Mouse (Mus musculus): ENCODE measurements around the gene Igsf10. TPM values are rescaled to one million over a fixed set of nuclear protein-coding genes. Genes with fewer than 3 reads are reported as not detected.
"Not testable (repeated sequence)": the region's sequence is repeated elsewhere in the genome, so short reads cannot be mapped to it uniquely, and the experiment has no call there.

Igsf10 gene
- polyA plus RNA-seq (2012; rRNA removed), result 18.5 and 20.5 TPM in 2 replicates
- 19.1 and 21.2 TPM in 2 replicates for polyA plus RNA-seq (2014; fragmentation: Nextera tagmentation; extraction: Ambion mirVana)

GRCm38 (mm10) chr3:59344065-59344905, at the start of gene Igsf10:
Gene Igsf10 (minus strand): TSS chr3:59344394.
- 3% methylated on average over 22 of the region's 23 CpGs for WGBS
- Histone ChIP-seq H3K9ac (ENCODE audit: low read depth, low read length, severe bottlenecking) (peak within 1 kb of the TSS; percentile 71), H3K4me2 (replicated peaks; ENCODE audit: low read depth, low read length, severe bottlenecking) (peak within 1 kb of the TSS; percentile 68), H3K4me3 (replicated peaks; ENCODE audit: low read length) (peak within 1 kb of the TSS; percentile 71), H3K27ac (replicated peaks; ENCODE audit: low read depth, low read length) (peak within 1 kb of the TSS; percentile 75), H3K9me3 (ENCODE audit: control insufficient read depth, low read length) (no peaks in the 10 kb centered on the region), H3K4me1 (ENCODE audit: control insufficient read depth, insufficient read depth, low read length) (peaks cover 7% of the 10 kb centered on the region), H3K36me3 (ENCODE audit: control insufficient read depth, insufficient read depth, low read length) (peaks cover 10% of the 10 kb centered on the region), H3K27me3 (ENCODE audit: control insufficient read depth, insufficient read depth, low read length) (no peaks in the 10 kb centered on the region)
- peak; percentile 14; the same call in 1 of the 2 replicates for TF ChIP-seq POLR2A (IDR thresholded peaks at IDR 0.05; ENCODE audit: borderline replicate concordance, extremely low read depth, insufficient read depth, insufficient read length)
- ATAC-seq (ENCODE audit: low FRiP score, low read depth), result peak; percentile 94
- DNase-seq (ENCODE audit: low spot score), result peak; percentile 81

DNA sequence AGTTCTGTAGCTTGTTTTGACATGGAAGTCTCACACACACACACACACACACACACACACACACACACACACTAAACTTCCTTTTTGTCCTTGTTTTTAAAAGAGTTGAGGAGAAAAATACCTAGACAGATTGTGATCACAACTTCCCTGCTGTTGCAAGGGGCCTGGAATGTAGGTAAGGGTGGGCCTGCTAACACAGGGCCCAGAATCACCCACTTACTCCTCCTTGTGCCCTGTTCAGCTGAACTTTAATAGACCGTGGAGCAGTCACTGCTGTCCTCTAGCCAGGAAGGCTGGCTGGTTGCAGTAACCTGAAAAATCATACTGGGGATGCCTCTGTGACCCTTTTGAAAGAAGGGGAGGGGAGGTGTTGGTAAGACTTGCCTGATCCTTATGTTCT, 41.4 kb upstream of the Igsf10 start:
- Histone ChIP-seq H3K27me3 (ENCODE audit: control insufficient read depth, insufficient read depth, low read length) (no peaks in the 10 kb centered on the region), H3K4me1 (ENCODE audit: control insufficient read depth, insufficient read depth, low read length) (peaks cover 4% of the 10 kb centered on the region), H3K9me3 (ENCODE audit: control insufficient read depth, low read length) (no peaks in the 10 kb centered on the region), H3K27ac (replicated peaks; ENCODE audit: low read depth, low read length) (peak overlapping the region; percentile 5), H3K36me3 (ENCODE audit: control insufficient read depth, insufficient read depth, low read length) (no peaks in the 10 kb centered on the region), H3K4me2 (replicated peaks; ENCODE audit: low read depth, low read length, severe bottlenecking) (no peak overlapping the region), H3K4me3 (replicated peaks; ENCODE audit: low read length) (no peak overlapping the region), H3K9ac (ENCODE audit: low read depth, low read length, severe bottlenecking) (no peak overlapping the region)
- ATAC-seq (ENCODE audit: low FRiP score, low read depth) (peak; percentile 15; the same call in 1 of the 2 replicates), DNase-seq (ENCODE audit: low spot score) (no peak)
- no peak for TF ChIP-seq POLR2A (IDR thresholded peaks at IDR 0.05; ENCODE audit: borderline replicate concordance, extremely low read depth, insufficient read depth, insufficient read length)
- 65% methylated on average over 1 of the region's 1 CpGs for WGBS

- no peak overlapping the region for H3K4me3 ChIP-seq (replicated peaks; ENCODE audit: low read length)
- no peak overlapping the region for H3K9ac ChIP-seq (ENCODE audit: low read depth, low read length, severe bottlenecking)
- H3K36me3 ChIP-seq (ENCODE audit: control insufficient read depth, insufficient read depth, low read length), result no peaks in the 10 kb centered on the region
- H3K4me2 ChIP-seq (replicated peaks; ENCODE audit: low read depth, low read length, severe bottlenecking), result no peak overlapping the region
- peak overlapping the region; percentile 5 for H3K27ac ChIP-seq (replicated peaks; ENCODE audit: low read depth, low read length)
- H3K27me3 ChIP-seq (ENCODE audit: control insufficient read depth, insufficient read depth, low read length), result no peaks in the 10 kb centered on the region
- no peaks in the 10 kb centered on the region for H3K9me3 ChIP-seq (ENCODE audit: control insufficient read depth, low read length)
- H3K4me1 ChIP-seq (ENCODE audit: control insufficient read depth, insufficient read depth, low read length), result peaks cover 4% of the 10 kb centered on the region
- TF ChIP-seq POLR2A (IDR thresholded peaks at IDR 0.05; ENCODE audit: borderline replicate concordance, extremely low read depth, insufficient read depth, insufficient read length), result no peak
- ATAC-seq (ENCODE audit: low FRiP score, low read depth), result peak; percentile 53; the same call in 1 of the 2 replicates
- DNase-seq (ENCODE audit: low spot score), result peak; percentile 42
- WGBS, result 56% methylated on average over 3 of the region's 3 CpGs
These were observed 40.8 kb upstream of the Igsf10 start for GRCm38 (mm10) chr3:59385000-59385399.

GRCm38 (mm10) chr3:59384321-59384720, 40.1 kb upstream of the Igsf10 start:
- DNase-seq (ENCODE audit: low spot score) (peak; percentile 61), ATAC-seq (ENCODE audit: low FRiP score, low read depth) (no peak; the same call in 1 of the 2 replicates)
- Histone ChIP-seq H3K36me3 (ENCODE audit: control insufficient read depth, insufficient read depth, low read length) (no peaks in the 10 kb centered on the region), H3K4me2 (replicated peaks; ENCODE audit: low read depth, low read length, severe bottlenecking) (no peak overlapping the region), H3K27me3 (ENCODE audit: control insufficient read depth, insufficient read depth, low read length) (no peaks in the 10 kb centered on the region), H3K9ac (ENCODE audit: low read depth, low read length, severe bottlenecking) (no peak overlapping the region), H3K4me3 (replicated peaks; ENCODE audit: low read length) (no peak overlapping the region), H3K27ac (replicated peaks; ENCODE audit: low read depth, low read length) (no peak overlapping the region; the same call in 1 of the 2 replicates), H3K4me1 (ENCODE audit: control insufficient read depth, insufficient read depth, low read length) (peaks cover 4% of the 10 kb centered on the region), H3K9me3 (ENCODE audit: control insufficient read depth, low read length) (no peaks in the 10 kb centered on the region)
- no peak for TF ChIP-seq POLR2A (IDR thresholded peaks at IDR 0.05; ENCODE audit: borderline replicate concordance, extremely low read depth, insufficient read depth, insufficient read length)
- WGBS, result 38% methylated on average over 2 of the region's 2 CpGs

- not testable (repeated sequence) for DNase-seq (ENCODE audit: low spot score); H3K27ac ChIP-seq (replicated peaks; ENCODE audit: low read depth, low read length); ATAC-seq (ENCODE audit: low FRiP score, low read depth); H3K4me1 ChIP-seq (ENCODE audit: control insufficient read depth, insufficient read depth, low read length); H3K9me3 ChIP-seq (ENCODE audit: control insufficient read depth, low read length); H3K27me3 ChIP-seq (ENCODE audit: control insufficient read depth, insufficient read depth, low read length); H3K9ac ChIP-seq (ENCODE audit: low read depth, low read length, severe bottlenecking); H3K36me3 ChIP-seq (ENCODE audit: control insufficient read depth, insufficient read depth, low read length); H3K4me2 ChIP-seq (replicated peaks; ENCODE audit: low read depth, low read length, severe bottlenecking); H3K4me3 ChIP-seq (replicated peaks; ENCODE audit: low read length)
- 80% methylated on average over 1 of the region's 1 CpGs for WGBS
These were observed 34.6 kb upstream of the Igsf10 start for GRCm38 (mm10) chr3:59378791-59379190.

Measured in limb, embryonic 14.5 days (tissue).